Mouse (Mus musculus): ENCODE measurements around the gene Meaf6. TPM values are rescaled to one million over a fixed set of nuclear protein-coding genes. Genes with fewer than 3 reads are reported as not detected.

Gene Meaf6
- polyA plus RNA-seq, 1 experiment: 9.1 TPM

DNA sequence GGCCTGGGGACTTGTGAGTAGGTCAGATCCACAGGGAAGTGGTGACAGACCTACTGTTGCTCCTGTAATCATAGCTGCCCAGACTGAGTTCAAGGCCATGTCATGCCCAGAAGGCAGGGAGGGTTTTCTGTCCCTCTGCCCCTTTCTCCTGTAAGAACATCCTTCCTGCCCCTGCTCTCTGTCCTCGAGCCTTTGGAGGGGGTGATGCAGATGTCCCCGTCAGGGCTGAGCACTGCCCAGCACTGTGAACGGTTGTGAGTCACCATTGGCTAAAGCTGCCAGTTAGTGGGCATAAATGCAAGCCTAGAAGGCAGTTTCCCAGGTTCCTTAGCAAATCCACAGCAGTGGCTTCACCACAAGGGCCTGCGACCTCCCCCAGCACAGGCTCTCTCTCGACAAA lies 8.1 kb downstream of the Meaf6 start:
- WGBS: 86% methylated on average over 5 of the region's 5 CpGs
- Histone ChIP-seq H3K36me3 (ENCODE audit: control insufficient read depth, insufficient read depth, low read length) (peaks cover 17% of the 10 kb centered on the region), H3K4me1 (ENCODE audit: control insufficient read depth, insufficient read depth, insufficient read length, low read length) (no peaks in the 10 kb centered on the region), H3K27ac (ENCODE audit: insufficient read depth, low read depth, low read length) (no peak overlapping the region), H3K27me3 (ENCODE audit: control insufficient read depth, insufficient read depth, low read length) (no peaks in the 10 kb centered on the region), H3K4me3 (ENCODE audit: low read depth, low read length) (no peak overlapping the region)
- no peak for TF ChIP-seq POLR2A (IDR thresholded peaks at IDR 0.05; ENCODE audit: low read depth, low read length)
- no peak for TF ChIP-seq CTCF (IDR thresholded peaks at IDR 0.05; ENCODE audit: extremely low read depth, insufficient read length, insufficient replicate concordance, low read depth, low read length)

DNA sequence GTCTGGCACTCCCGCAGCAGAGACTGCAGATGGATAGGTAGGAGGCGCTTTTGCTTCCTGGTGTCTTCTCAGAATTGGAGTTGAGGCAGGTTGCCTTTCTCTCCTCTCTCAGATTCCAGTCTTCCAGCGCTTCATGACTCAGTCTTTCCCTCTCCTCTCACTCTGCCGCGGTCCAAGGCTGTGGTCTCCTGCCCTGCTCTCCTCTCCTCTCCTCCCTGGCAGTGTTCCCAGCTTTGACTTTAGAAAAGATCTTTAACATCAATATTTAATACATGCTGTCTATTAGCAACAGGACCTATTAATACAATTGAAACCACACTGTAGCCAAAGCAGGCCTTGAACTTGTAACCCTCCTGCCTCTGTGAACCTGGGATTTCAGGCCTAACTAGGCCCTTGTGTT lies 11.1 kb downstream of the Meaf6 start:
- 79% methylated on average over 5 of the region's 5 CpGs for WGBS

DNA sequence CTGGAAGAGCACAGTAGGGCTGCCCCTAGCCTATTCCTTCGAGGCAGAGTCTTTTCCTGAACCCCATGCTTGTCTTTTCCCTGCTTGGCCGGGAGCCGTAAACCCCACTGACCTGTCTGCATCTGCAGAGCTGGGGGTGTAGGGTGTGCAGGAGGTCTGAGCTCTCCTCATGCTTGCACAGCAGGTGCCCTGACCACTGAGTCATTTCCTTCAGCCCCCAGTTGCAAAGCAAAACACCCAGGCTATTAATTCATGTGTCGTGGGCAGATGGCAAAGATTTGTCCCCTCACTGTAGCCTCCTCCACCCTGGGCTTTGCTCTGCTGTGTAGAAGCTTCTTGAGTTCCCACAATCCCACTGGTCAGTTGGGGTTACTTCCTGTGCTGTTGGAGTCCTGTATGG lies 12.5 kb downstream of the Meaf6 start:
- no peaks in the 10 kb centered on the region for H3K4me1 ChIP-seq (ENCODE audit: control insufficient read depth, insufficient read depth, insufficient read length, low read length)
- 85% methylated on average over 4 of the region's 4 CpGs for WGBS
- TF ChIP-seq POLR2A (IDR thresholded peaks at IDR 0.05; ENCODE audit: low read depth, low read length) (no peak), CTCF (IDR thresholded peaks at IDR 0.05; ENCODE audit: extremely low read depth, insufficient read length, insufficient replicate concordance, low read depth, low read length) (no peak)
- H3K36me3 ChIP-seq (ENCODE audit: control insufficient read depth, insufficient read depth, low read length): peaks cover 3% of the 10 kb centered on the region
- no peak overlapping the region for H3K4me3 ChIP-seq (ENCODE audit: low read depth, low read length)
- H3K27me3 ChIP-seq (ENCODE audit: control insufficient read depth, insufficient read depth, low read length): no peaks in the 10 kb centered on the region
- no peak overlapping the region for H3K27ac ChIP-seq (ENCODE audit: insufficient read depth, low read depth, low read length)

More for the DNA sequence above, 11.1 kb downstream of the Meaf6 start:
- Histone ChIP-seq H3K27me3 (ENCODE audit: control insufficient read depth, insufficient read depth, low read length) (no peaks in the 10 kb centered on the region), H3K27ac (ENCODE audit: insufficient read depth, low read depth, low read length) (no peak overlapping the region), H3K4me1 (ENCODE audit: control insufficient read depth, insufficient read depth, insufficient read length, low read length) (no peaks in the 10 kb centered on the region), H3K36me3 (ENCODE audit: control insufficient read depth, insufficient read depth, low read length) (peaks cover 2% of the 10 kb centered on the region), H3K4me3 (ENCODE audit: low read depth, low read length) (no peak overlapping the region)
- no peak for TF ChIP-seq POLR2A (IDR thresholded peaks at IDR 0.05; ENCODE audit: low read depth, low read length)
- no peak for TF ChIP-seq CTCF (IDR thresholded peaks at IDR 0.05; ENCODE audit: extremely low read depth, insufficient read length, insufficient replicate concordance, low read depth, low read length)

DNA sequence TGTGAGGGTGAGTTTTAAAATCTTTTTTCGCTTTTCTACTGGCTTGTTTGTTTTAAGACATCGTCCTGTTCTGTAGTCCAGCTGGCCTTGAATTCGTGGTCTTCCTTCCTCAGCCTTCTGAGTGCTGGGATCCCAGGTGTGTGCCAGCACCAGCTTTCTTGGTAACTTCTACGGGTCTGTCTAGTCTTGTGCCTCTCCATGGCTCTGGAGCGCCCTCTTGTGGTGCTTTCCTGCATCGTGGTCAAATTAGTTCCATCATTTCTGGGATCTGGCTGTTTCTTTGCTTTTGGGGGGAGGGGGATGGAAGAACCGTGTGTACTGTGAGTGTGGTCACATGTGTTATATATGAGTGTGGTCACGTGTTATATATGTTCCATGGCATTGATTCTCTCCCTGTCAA lies 14.5 kb downstream of the Meaf6 start:
- Histone ChIP-seq H3K4me3 (ENCODE audit: low read depth, low read length) (no peak overlapping the region), H3K36me3 (ENCODE audit: control insufficient read depth, insufficient read depth, low read length) (peaks cover 10% of the 10 kb centered on the region), H3K27ac (ENCODE audit: insufficient read depth, low read depth, low read length) (no peak overlapping the region), H3K4me1 (ENCODE audit: control insufficient read depth, insufficient read depth, insufficient read length, low read length) (no peaks in the 10 kb centered on the region), H3K27me3 (ENCODE audit: control insufficient read depth, insufficient read depth, low read length) (no peaks in the 10 kb centered on the region)
- 8% methylated on average over 8 of the region's 8 CpGs for WGBS
- peak; percentile 97; the same call in 1 of the 2 replicates for TF ChIP-seq CTCF (IDR thresholded peaks at IDR 0.05; ENCODE audit: extremely low read depth, insufficient read length, insufficient replicate concordance, low read depth, low read length)
- TF ChIP-seq POLR2A (IDR thresholded peaks at IDR 0.05; ENCODE audit: low read depth, low read length): no peak

DNA sequence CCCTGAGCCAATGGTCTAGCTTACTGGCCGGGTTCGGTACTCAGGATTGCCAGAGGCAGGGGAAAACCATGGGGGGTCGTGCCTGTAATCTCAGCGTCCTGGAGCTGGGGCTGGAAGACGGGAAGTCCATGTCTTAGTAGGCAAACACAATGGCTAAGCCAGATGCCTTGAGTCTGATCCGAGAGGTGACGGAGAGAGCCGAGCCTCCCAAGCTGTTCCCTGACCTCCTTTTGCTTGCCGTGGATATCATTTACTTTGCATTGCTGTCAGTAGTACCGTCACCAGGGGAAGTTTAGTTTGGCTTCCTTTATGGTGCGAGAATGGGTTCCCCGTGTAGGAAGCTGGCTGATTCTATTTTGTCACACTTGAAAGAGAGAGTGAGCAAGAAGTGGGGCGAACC lies 16.4 kb downstream of the Meaf6 start:
- Histone ChIP-seq H3K36me3 (ENCODE audit: control insufficient read depth, insufficient read depth, low read length) (peaks cover 12% of the 10 kb centered on the region), H3K4me3 (ENCODE audit: low read depth, low read length) (no peak overlapping the region), H3K4me1 (ENCODE audit: control insufficient read depth, insufficient read depth, insufficient read length, low read length) (no peaks in the 10 kb centered on the region), H3K27ac (ENCODE audit: insufficient read depth, low read depth, low read length) (no peak overlapping the region), H3K27me3 (ENCODE audit: control insufficient read depth, insufficient read depth, low read length) (no peaks in the 10 kb centered on the region)
- TF ChIP-seq CTCF (IDR thresholded peaks at IDR 0.05; ENCODE audit: extremely low read depth, insufficient read length, insufficient replicate concordance, low read depth, low read length) (no peak), POLR2A (IDR thresholded peaks at IDR 0.05; ENCODE audit: low read depth, low read length) (no peak)
- 89% methylated on average over 13 of the region's 13 CpGs for WGBS

DNA sequence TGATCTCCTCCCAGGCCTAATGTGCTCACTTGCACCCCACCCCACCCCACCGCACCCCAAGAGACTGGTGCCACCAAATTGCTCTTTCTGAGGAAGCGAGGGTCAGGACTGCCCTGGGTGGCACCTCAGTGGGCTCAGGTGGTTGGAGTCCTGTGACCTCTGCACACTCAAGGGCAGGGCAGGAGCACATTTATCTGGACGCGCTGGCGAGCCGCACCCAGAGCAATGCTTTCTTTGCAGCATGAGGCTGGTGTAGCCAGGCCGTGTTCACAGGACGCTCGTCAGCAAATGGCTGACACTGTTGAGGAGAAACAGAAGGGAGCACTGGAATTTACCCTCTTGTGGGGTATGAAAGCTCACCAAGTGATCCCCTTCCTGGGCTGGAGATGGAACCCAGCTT lies 20.4 kb downstream of the Meaf6 start:
- TF ChIP-seq CTCF (IDR thresholded peaks at IDR 0.05; ENCODE audit: extremely low read depth, insufficient read length, insufficient replicate concordance, low read depth, low read length) (no peak), POLR2A (IDR thresholded peaks at IDR 0.05; ENCODE audit: low read depth, low read length) (no peak)
- Histone ChIP-seq H3K27ac (ENCODE audit: insufficient read depth, low read depth, low read length) (no peak overlapping the region), H3K27me3 (ENCODE audit: control insufficient read depth, insufficient read depth, low read length) (no peaks in the 10 kb centered on the region), H3K4me3 (ENCODE audit: low read depth, low read length) (no peak overlapping the region), H3K36me3 (ENCODE audit: control insufficient read depth, insufficient read depth, low read length) (peaks cover 20% of the 10 kb centered on the region), H3K4me1 (ENCODE audit: control insufficient read depth, insufficient read depth, insufficient read length, low read length) (no peaks in the 10 kb centered on the region)
- 92% methylated on average over 9 of the region's 9 CpGs for WGBS

DNA sequence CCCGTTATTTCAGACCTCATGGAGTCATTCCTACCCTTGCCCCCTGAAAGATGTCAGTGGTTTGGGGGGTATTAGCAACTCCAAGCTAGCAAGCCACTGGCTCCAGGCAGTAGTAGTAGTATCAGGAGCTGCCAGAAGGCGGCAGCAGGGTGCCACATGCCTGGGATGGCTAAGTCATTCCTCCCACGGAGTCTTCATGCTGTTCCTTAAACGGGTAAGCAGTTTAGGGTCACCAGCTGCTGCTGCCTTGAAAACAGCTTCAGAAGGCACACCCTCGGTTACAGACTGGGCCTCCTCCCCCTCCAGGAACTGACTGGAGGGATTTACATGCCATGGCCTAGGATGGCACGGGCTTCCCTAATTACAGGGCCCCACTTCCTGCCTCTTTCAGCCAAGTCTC lies 29.7 kb downstream of the Meaf6 start:
- TF ChIP-seq CTCF (IDR thresholded peaks at IDR 0.05; ENCODE audit: extremely low read depth, insufficient read length, insufficient replicate concordance, low read depth, low read length): peak; percentile 89
- peak; percentile 15; the same call in 1 of the 2 replicates for TF ChIP-seq POLR2A (IDR thresholded peaks at IDR 0.05; ENCODE audit: low read depth, low read length)

More for the DNA sequence above, 29.7 kb downstream of the Meaf6 start:
- no peak overlapping the region for H3K4me3 ChIP-seq (ENCODE audit: low read depth, low read length)
- H3K27me3 ChIP-seq (ENCODE audit: control insufficient read depth, insufficient read depth, low read length): no peaks in the 10 kb centered on the region
- peaks cover 15% of the 10 kb centered on the region for H3K36me3 ChIP-seq (ENCODE audit: control insufficient read depth, insufficient read depth, low read length)
- H3K27ac ChIP-seq (ENCODE audit: insufficient read depth, low read depth, low read length): peak overlapping the region; percentile 92
- 3% methylated on average over 6 of the region's 6 CpGs for WGBS
- H3K4me1 ChIP-seq (ENCODE audit: control insufficient read depth, insufficient read depth, insufficient read length, low read length): peaks cover 32% of the 10 kb centered on the region
